8 mouse cellular contexts compared by ENCODE assay signal in the genomic region with DNA sequence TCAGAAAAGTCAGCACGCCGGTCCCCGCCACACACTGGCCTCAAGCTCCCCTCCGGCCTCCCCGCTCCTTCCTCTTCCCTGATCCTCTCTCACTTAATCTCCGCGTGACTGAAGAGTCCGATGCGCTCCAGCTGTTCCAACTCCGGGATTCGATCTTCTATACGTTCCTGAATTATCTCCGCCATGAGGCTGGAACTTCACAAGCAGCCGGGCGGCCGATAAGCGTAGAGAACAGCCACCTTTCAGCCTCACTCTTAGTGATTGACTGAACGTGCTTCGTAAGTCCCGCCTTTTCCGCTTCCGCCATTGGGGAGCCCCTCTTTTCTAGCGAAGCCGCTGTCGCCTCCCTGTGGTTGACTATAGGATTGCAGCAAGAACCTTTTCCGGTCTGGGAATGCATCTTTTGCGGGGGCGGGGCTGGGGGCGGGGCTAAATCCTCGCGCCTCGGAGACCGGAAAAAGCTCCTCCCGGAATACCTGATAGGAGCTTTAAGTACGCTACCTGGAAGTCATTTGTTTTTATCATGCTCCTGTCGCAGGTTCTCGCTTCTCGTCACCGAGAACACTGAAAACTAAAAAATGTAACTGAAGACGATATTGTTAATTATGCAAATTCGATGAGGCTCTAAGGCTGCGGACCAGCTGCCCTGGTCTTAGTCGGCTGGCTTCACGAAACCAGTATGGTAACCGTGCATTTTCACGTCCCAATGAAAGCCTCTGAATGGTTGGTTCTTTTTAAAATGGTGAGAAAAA. TPM values are rescaled to one million over a fixed set of nuclear protein-coding genes. Genes with fewer than 3 reads are reported as not detected.
DNase-seq lines count a peak whose midpoint lies in the region; ATAC-seq and TF ChIP-seq lines count a peak whose summit lies in the region.

A gene (minus strand): TSS at position 266 of the 752 bp plus-strand sequence.

- ATAC-seq in activated CD4-positive, CD25-positive, alpha-beta regulatory T cell, adult 4 months, result peak; percentile 94

- DNase-seq in gastrocnemius, adult 8-10 months (ENCODE audit: low spot score in 2 of 2), result peak; percentile 96
- peak; percentile 99 for DNase-seq in hindlimb bud, embryonic 11.5 days (ENCODE audit: extremely low spot score, low read depth, low spot score)
- peak; percentile 94 to 96 for DNase-seq in left cerebral cortex, adult 8-10 months (ENCODE audit: low spot score in 2 of 2)
- DNase-seq in right cerebral cortex, postnatal 10 days (ENCODE audit: low spot score in 2 of 2), result peak; percentile 97 to 99
- DNase-seq in urinary bladder, postnatal 25 days (ENCODE audit: low spot score), result peak; percentile 99

- H3K27me3 ChIP-seq in megakaryocyte, embryonic 14.5 days (replicated peaks), result peaks cover 6% of the 10 kb centered on the region

- H3K9me3 ChIP-seq in megakaryocyte, embryonic 14.5 days, result no peaks in the 10 kb centered on the region

- H3K27ac ChIP-seq in cortical plate, adult 2 months (ENCODE audit: insufficient read depth, low read length), result no peak within 1 kb of the TSS

- peak; percentile 83 for TF ChIP-seq POLR2A in cortical plate, adult 2 months (IDR thresholded peaks at IDR 0.05; ENCODE audit: extremely low read depth, insufficient read depth, low read length)

- TF ChIP-seq CTCF in cortical plate, adult 2 months (IDR thresholded peaks at IDR 0.05; ENCODE audit: extremely low read depth, insufficient read depth, low read length), result peak; percentile 73

- H3K4me3 ChIP-seq in cortical plate, adult 2 months (ENCODE audit: insufficient read depth, low read length), result peak within 1 kb of the TSS; percentile 80
- peak within 1 kb of the TSS; percentile 98 for H3K4me3 ChIP-seq in megakaryocyte, embryonic 14.5 days (replicated peaks)

- peaks cover 2% of the 10 kb centered on the region for H3K4me1 ChIP-seq in cortical plate, adult 2 months (ENCODE audit: control insufficient read depth, insufficient read depth, low read length)
- H3K4me1 ChIP-seq in megakaryocyte, embryonic 14.5 days, result peaks cover 22% of the 10 kb centered on the region

- H3K36me3 ChIP-seq in megakaryocyte, embryonic 14.5 days (replicated peaks; ENCODE audit: low read length), result peaks cover 30% of the 10 kb centered on the region

RNA-seq across cellular contexts. Expression of the gene that starts here (rescaled TPM):
- 10 to 100 TPM; 37.9 to 38.9 TPM for polyA plus RNA-seq in activated CD4-positive, CD25-positive, alpha-beta regulatory T cell, adult 4 months (2017; shearing (Covaris generic))
- 19.4 and 24.3 TPM in 2 replicates for polyA plus RNA-seq in cortical plate, adult 2 months (2012; rRNA removed)
- 10 to 100 TPM; 28.0 to 36.7 (median 29.4) TPM for total RNA-seq in gastrocnemius, adult 8-10 months (2022)
- 10 to 100 TPM; 25.3 to 31.4 (median 28.2) TPM for total RNA-seq in left cerebral cortex, adult 8-10 months (2022)
- polyA plus RNA-seq in megakaryocyte, embryonic 14.5 days (2012; ENCODE audit: insufficient read depth, low replicate concordance), result 2.4 TPM in 1 of 2 replicates, not detected in the other
